Comparison of ENCODE assay signal across 9 mouse cellular contexts in genomic region chr6:58772014-58772413, GRCm38 (mm10). TPM values are rescaled to one million over a fixed set of nuclear protein-coding genes. Genes with fewer than 3 reads are reported as not detected.
A peak's percentile ranks its signal among the peaks of the same experiment; 100 is the strongest.
DNase-seq lines count a peak whose midpoint lies in the region; ATAC-seq and TF ChIP-seq lines count a peak whose summit lies in the region.
"Had no signal": no experiment of that assay in that cellular context is flagged by ENCODE, and none has a peak within 500 bp of the region (broad histone marks: within the 10 kb centered on the region; RNA-seq: fewer than 3 reads in every experiment).

No protein-coding gene starts in this region.

- no peak for DNase-seq in heart, adult 2 months
- DNase-seq in heart, postnatal 25 days (ENCODE audit: low spot score), result no peak
- peak; percentile 33 to 55 for DNase-seq in cerebellum, postnatal 14 days
- peak; percentile 73 for DNase-seq in hindbrain, embryonic 14.5 days (ENCODE audit: low spot score)
- DNase-seq in left cerebral cortex, postnatal 4 days, result peak; percentile 4
- DNase-seq in right cerebral cortex, postnatal 25 days, result peak; percentile 19
- no peak for DNase-seq in gastrocnemius, postnatal 14 days

- 3% methylated on average over 1 of the region's 1 CpGs for WGBS in heart, adult 2 months
- WGBS in hindbrain, embryonic 14.5 days, result 5% methylated on average over 1 of the region's 1 CpGs

- TF ChIP-seq CTCF in heart, adult 2 months (IDR thresholded peaks at IDR 0.05), result peak; percentile 85
- peak; percentile 94 for TF ChIP-seq CTCF in E14TG2a.4 (conservative IDR thresholded peaks at IDR 0.05; ENCODE audit: low read length)

- H3K9ac ChIP-seq in heart, adult 2 months (ENCODE audit: low read depth, low read length), result no peak overlapping the region
- H3K9ac ChIP-seq in hindbrain, embryonic 14.5 days, result no peak overlapping the region
- H3K9ac ChIP-seq: stomach, embryonic 15.5 days had no signal

- H3K36me3 ChIP-seq in heart, adult 2 months (ENCODE audit: control insufficient read depth, insufficient read depth, low read length), result no peaks in the 10 kb centered on the region
- H3K36me3 ChIP-seq in E14TG2a.4 (ENCODE audit: insufficient read depth, low read length), result no peaks in the 10 kb centered on the region
- H3K36me3 ChIP-seq in hindbrain, embryonic 14.5 days (replicated peaks; ENCODE audit: control insufficient read depth, insufficient read depth), result no peaks in the 10 kb centered on the region
- H3K36me3 ChIP-seq: stomach, embryonic 15.5 days had no signal

- H3K4me3 ChIP-seq in heart, adult 2 months, result no peak overlapping the region
- H3K4me3 ChIP-seq in E14TG2a.4 (replicated peaks; ENCODE audit: low read length), result no peak overlapping the region
- H3K4me3 ChIP-seq in hindbrain, embryonic 14.5 days (replicated peaks; ENCODE audit: low read length), result no peak overlapping the region
- H3K4me3 ChIP-seq: stomach, embryonic 15.5 days had no signal

- no peaks in the 10 kb centered on the region for H3K9me3 ChIP-seq in E14TG2a.4 (ENCODE audit: low read length)
- no peaks in the 10 kb centered on the region for H3K9me3 ChIP-seq in hindbrain, embryonic 14.5 days (ENCODE audit: control insufficient read depth, low read length)
- H3K9me3 ChIP-seq: stomach, embryonic 15.5 days had no signal

- H3K4me2 ChIP-seq in hindbrain, embryonic 14.5 days (replicated peaks), result no peak overlapping the region
- H3K4me2 ChIP-seq: stomach, embryonic 15.5 days had no signal

- TF ChIP-seq POLR2A in heart, adult 2 months (IDR thresholded peaks at IDR 0.05; ENCODE audit: insufficient read depth, low read depth, low read length), result no peak

- H3K27me3 ChIP-seq in heart, adult 2 months (ENCODE audit: control insufficient read depth, insufficient read depth, low read length), result no peaks in the 10 kb centered on the region
- H3K27me3 ChIP-seq in E14TG2a.4 (ENCODE audit: insufficient read depth, low read length), result no peaks in the 10 kb centered on the region
- H3K27me3 ChIP-seq in hindbrain, embryonic 14.5 days (ENCODE audit: control insufficient read depth, insufficient read depth, low read length), result no peaks in the 10 kb centered on the region
- H3K27me3 ChIP-seq: stomach, embryonic 15.5 days had no signal

- H3K79me2 ChIP-seq in heart, adult 2 months (replicated peaks; ENCODE audit: control insufficient read depth, insufficient read depth, low read length), result no peaks in the 10 kb centered on the region

- intact Hi-C loops in heart, adult 2 months (cut with DNase I), result loop anchor here (1.0 to 5.0 kb wide), 3 partner anchors 169 to 410 kb away; no protein-coding TSS in a partner anchor
- intact Hi-C loops in heart, postnatal 25 days (cut with DNase I), result loop anchor here (1.0 to 5.0 kb wide), 2 partner anchors 225 to 410 kb away; no protein-coding TSS in a partner anchor
- intact Hi-C loops in left cerebral cortex, postnatal 4 days (cut with DNase I), result loop anchor here (5.0 to 10.0 kb wide), 3 partner anchors 165 to 413 kb away; no protein-coding TSS in a partner anchor
- intact Hi-C loops in gastrocnemius, postnatal 14 days (cut with DNase I; ENCODE audit: low total_unique reads), result loop anchor here (5.0 to 10.0 kb wide), 2 partner anchors 170 to 227 kb away; no protein-coding TSS in a partner anchor

- no peak for TF ChIP-seq EP300 in heart, adult 2 months (IDR thresholded peaks at IDR 0.05; ENCODE audit: insufficient read depth, low read depth, low read length)

- ATAC-seq in hindbrain, embryonic 14.5 days (ENCODE audit: low FRiP score), result peak; percentile 43; the same call in 1 of the 2 replicates

- H3K27ac ChIP-seq in heart, adult 2 months, result no peak overlapping the region
- H3K27ac ChIP-seq in hindbrain, embryonic 14.5 days, result no peak overlapping the region
- H3K27ac ChIP-seq: stomach, embryonic 15.5 days had no signal

- peaks cover 2% of the 10 kb centered on the region for H3K4me1 ChIP-seq in heart, adult 2 months (ENCODE audit: control insufficient read depth, insufficient read depth, low read length)
- no peaks in the 10 kb centered on the region for H3K4me1 ChIP-seq in E14TG2a.4 (replicated peaks; ENCODE audit: low read depth, low read length)
- no peaks in the 10 kb centered on the region for H3K4me1 ChIP-seq in hindbrain, embryonic 14.5 days (replicated peaks; ENCODE audit: control insufficient read depth, insufficient read depth, low read length)
- H3K4me1 ChIP-seq: stomach, embryonic 15.5 days had no signal

RNA-seq across cellular contexts. Expression of gene Herc3, which starts 59.3 kb away (rescaled TPM):
- 10 to 100 TPM; 27.6 to 54.3 TPM for total RNA-seq in heart, adult 2 months (2021)
- 27.4 and 53.2 TPM in 2 replicates for polyA plus RNA-seq in heart, adult 2 months (2012; rRNA removed)
- 10 to 100 TPM; 34.5 to 63.2 TPM for total RNA-seq in heart, postnatal 25 days (2021)
- polyA plus RNA-seq in hindbrain, embryonic 14.5 days (2014; fragmentation: Nextera tagmentation; extraction: Ambion mirVana), result 33.7 and 39.0 TPM in 2 replicates
- 100 to 1,000 TPM; 136 to 139 TPM for total RNA-seq in left cerebral cortex, postnatal 4 days (2021)
- 10 to 100 TPM; 50.8 to 58.8 TPM for total RNA-seq in gastrocnemius, postnatal 14 days (2021)

Comparison
In these comparisons a context has a peak if more than half of its experiments do, and no peak if none do; other contexts are left out.
1. DNase-seq: peak in cerebellum, postnatal 14 days (2 of 2), hindbrain, embryonic 14.5 days (single experiment), left cerebral cortex, postnatal 4 days (single experiment) and right cerebral cortex, postnatal 25 days (single experiment); none in heart, adult 2 months (0 of 2), heart, postnatal 25 days (single experiment) and gastrocnemius, postnatal 14 days (single experiment).